Mouse (Mus musculus) splenic B cell, adult 2 months (primary cell): Measurements from ENCODE around the gene Cacul1.

ENCODE experiments used
- DNase-seq: peaks from one replicate; pipeline ENCODE4 v3.0.0-alpha.2; 2011; ENCODE audit warnings: low read depth, low spot score
- H3K27me3 ChIP-seq: 2 replicates; pipeline ENCODE4 v1.6.1; 2012; ENCODE audit warnings: mild to moderate bottlenecking, low read length, moderate library complexity, mixed read lengths; ENCODE audit not compliant: control insufficient read depth, poor library complexity, insufficient read depth, severe bottlenecking
- H3K36me3 ChIP-seq: 2 replicates; pipeline ENCODE4 v1.6.1; 2012; ENCODE audit warnings: mild to moderate bottlenecking, low read length, moderate library complexity, mixed read lengths; ENCODE audit not compliant: control insufficient read depth, poor library complexity, insufficient read depth, severe bottlenecking

Cacul1 gene

GRCm38 (mm10) chr19:60513431-60513830 is 67.4 kb downstream of the Cacul1 start:
- Histone ChIP-seq H3K36me3 (no peaks in the 10 kb centered on the region), H3K27me3 (no peaks in the 10 kb centered on the region; the same call in 1 of the 2 replicates)
- DNase-seq, result no peak

GRCm38 (mm10) chr19:60500209-60500608 is 80.6 kb downstream of the Cacul1 start:
- H3K36me3 ChIP-seq, result no peaks in the 10 kb centered on the region
- H3K27me3 ChIP-seq, result no peaks in the 10 kb centered on the region; the same call in 1 of the 2 replicates
- no peak for DNase-seq

- Histone ChIP-seq H3K27me3 (no peaks in the 10 kb centered on the region; the same call in 1 of the 2 replicates), H3K36me3 (no peaks in the 10 kb centered on the region)
- DNase-seq, result no peak
These were observed 83.7 kb downstream of the Cacul1 start for GRCm38 (mm10) chr19:60497171-60497570.

- no peak for DNase-seq
- H3K27me3 ChIP-seq, result no peaks in the 10 kb centered on the region; the same call in 1 of the 2 replicates
- no peaks in the 10 kb centered on the region for H3K36me3 ChIP-seq
These were observed 85.1 kb downstream of the Cacul1 start for GRCm38 (mm10) chr19:60495772-60496171.

- H3K36me3 ChIP-seq, result no peaks in the 10 kb centered on the region
- DNase-seq, result no peak
- H3K27me3 ChIP-seq, result no peaks in the 10 kb centered on the region
These were observed 91.3 kb downstream of the Cacul1 start for GRCm38 (mm10) chr19:60489566-60489965.

GRCm38 (mm10) chr19:60485261-60485660 is 95.6 kb downstream of the Cacul1 start:
- no peaks in the 10 kb centered on the region for H3K36me3 ChIP-seq
- no peaks in the 10 kb centered on the region for H3K27me3 ChIP-seq
- DNase-seq, result no peak

- no peaks in the 10 kb centered on the region for H3K36me3 ChIP-seq
- no peaks in the 10 kb centered on the region for H3K27me3 ChIP-seq
- no peak for DNase-seq
These were observed 102.0 kb downstream of the Cacul1 start for GRCm38 (mm10) chr19:60478859-60479258.

GRCm38 (mm10) chr19:60477788-60478187 is 103.0 kb downstream of the Cacul1 start:
- no peaks in the 10 kb centered on the region for H3K36me3 ChIP-seq
- H3K27me3 ChIP-seq, result no peaks in the 10 kb centered on the region
- DNase-seq, result no peak
